Mouse (Mus musculus) gastrocnemius, adult 18-20 months (tissue): Measurements from ENCODE around the gene Ttyh2. TPM values are rescaled to one million over a fixed set of nuclear protein-coding genes. Genes with fewer than 3 reads are reported as not detected.

ENCODE experiments used
- DNase-seq: peaks from one replicate; pipeline ENCODE4 v3.0.0; 2021; ENCODE audit warnings: low spot score
- total RNA-seq, 2 experiments: library from RNA; stranded (reverse); gene quantifications; 2 replicates each; pipeline ENCODE4 v1.2.3; 2021

Ttyh2 gene
- total RNA-seq, 2 experiments from 2014 or later = 15.6 to 16.7 TPM

DNA sequence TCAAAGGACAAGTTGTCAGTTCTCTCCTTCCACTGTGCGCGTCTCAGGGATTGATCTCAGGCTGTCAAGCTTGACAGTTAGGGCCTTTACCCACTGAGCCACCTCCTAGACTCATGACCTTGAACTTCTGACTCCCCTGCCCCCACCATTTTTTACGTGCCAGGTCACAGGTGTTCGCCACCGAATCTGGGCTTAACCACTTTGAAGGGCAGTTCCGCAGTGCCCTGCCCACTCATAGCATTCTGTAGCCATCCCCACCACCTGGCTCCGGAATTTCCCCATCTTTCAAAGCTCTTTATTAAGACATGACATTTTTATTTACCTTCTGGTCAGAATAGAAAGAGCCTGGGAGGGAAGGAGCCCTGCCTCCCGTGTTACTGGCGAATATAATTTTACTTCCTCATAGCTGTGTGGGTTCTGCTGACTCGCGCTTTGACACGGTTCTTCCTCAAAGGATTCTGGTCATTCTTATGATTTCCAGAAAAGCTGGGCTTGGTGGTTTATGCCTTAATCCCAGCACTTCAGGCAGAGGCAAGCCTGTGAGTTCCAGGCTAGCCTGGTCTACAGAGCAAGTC is 72.4 kb downstream of the Ttyh2 start:
- DNase-seq = no peak

DNA sequence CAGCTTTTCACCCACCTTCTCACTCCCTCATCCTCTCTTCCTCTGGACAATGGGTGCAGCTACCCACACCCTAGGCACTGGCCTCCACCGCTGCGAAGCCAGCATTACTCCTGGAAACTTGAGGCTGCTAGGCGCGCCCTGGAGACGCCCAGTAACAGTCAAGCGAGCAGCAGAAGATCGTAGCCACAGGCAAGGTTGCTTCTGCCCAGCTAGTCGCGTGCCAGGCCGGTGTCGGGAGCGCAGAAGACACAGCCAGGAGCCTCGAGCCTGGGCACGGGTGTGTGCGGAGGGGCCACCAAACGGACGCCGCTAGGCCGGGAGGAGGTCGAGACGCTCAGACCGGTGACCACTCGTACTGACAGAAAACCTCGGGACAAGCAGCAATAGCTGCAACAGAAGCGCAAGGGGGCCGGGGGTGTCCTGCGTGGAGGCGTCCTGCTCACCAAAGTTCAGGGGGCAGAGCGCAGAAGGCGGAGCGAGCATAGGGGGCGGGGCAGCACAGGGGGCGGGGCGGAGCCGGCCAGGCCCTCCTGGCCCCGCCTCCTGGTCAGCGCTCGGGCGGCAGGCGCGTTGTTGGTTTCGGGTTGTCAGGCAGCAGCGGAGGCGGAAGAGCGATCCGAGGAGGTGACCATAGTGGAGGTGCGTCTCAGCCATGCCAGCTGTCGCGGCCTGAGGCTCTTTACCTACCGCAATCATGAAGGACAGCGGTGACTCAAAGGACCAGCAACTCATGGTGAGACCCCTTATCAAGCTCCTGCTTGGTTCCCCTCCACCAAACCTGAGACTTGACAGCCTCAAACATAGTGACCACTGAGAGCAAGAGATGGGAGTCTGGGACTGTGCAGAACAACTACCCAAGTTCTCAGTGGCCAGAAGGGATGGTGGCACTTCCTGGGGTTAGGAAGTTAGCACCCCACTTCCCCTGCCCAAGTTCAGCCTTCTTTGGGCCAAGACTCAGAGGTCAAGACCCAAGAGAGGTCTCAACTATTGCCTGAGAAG is 89.9 kb downstream of the Ttyh2 start, which contains the start of gene Kif19a:
Gene Kif19a, plus strand, starts transcription at position 569 of the 999 bp plus-strand sequence.
- DNase-seq = peak; percentile 39

DNA sequence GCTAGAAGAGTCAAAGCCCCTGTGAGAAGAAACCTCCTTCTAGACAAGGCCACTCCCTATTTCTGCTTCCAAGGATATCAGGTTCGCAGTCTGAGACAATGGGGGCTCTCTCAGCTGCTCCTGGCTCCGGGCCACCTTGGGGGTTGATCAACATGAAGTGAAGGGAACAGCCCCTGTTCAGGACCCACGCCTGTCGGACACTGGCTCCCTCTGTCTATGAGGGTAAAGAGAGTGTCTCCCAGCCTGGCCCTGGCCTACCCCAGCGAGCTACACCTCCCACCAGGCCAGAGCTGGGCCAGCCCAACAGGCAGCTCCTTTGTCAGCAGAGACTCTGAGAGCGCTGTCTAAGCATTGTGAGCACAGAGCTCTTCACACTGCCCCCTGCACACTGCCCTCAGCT is 94.7 kb downstream of the Ttyh2 start:
- DNase-seq = no peak

Other genes starting within 250 kb of the Ttyh2 start
- gene Rpl38, start 6.9 kb upstream of the Ttyh2 start, total RNA-seq = 100 to 1,000 TPM; 619 to 713 TPM
- under 1 TPM; 0.07 to 0.12 TPM for gene Dnaic2, start 52.0 kb downstream of the Ttyh2 start, total RNA-seq
- gene Kif19a, start 90.0 kb downstream of the Ttyh2 start, total RNA-seq = 1 to 10 TPM in 1 of 2 experiments, under 1 TPM in 1; 0.57 to 1.1 TPM
- gene Btbd17, start 120.5 kb downstream of the Ttyh2 start, total RNA-seq = not detected
- not detected for gene Gpr142, start 123.5 kb downstream of the Ttyh2 start, total RNA-seq
- 10 to 100 TPM; 39.7 to 43.7 TPM for gene Gprc5c, start 175.7 kb downstream of the Ttyh2 start, total RNA-seq
- gene Cd300a, start 214.6 kb downstream of the Ttyh2 start, total RNA-seq = under 1 TPM; 0.59 to 0.81 TPM